Mouse (Mus musculus) kidney, adult 18-20 months (tissue): Measurements from ENCODE around the gene Slc1a3.
A peak's percentile ranks its signal among the peaks of the same experiment; 100 is the strongest.

Experiments
- DNase-seq: peaks from one replicate; pipeline ENCODE4 v3.0.0; 2021

Slc1a3 gene

GRCm38 (mm10) chr15:8710146-8711006 is at the start of gene Slc1a3:
TSS of gene Slc1a3 (minus strand) at chr15:8710764.
- peak; percentile 61 for DNase-seq

- DNase-seq = no peak
Observed at GRCm38 (mm10) chr15:8759026-8759425, 48.5 kb upstream of the Slc1a3 start.

GRCm38 (mm10) chr15:8756441-8756840 is 45.9 kb upstream of the Slc1a3 start:
- DNase-seq = no peak

GRCm38 (mm10) chr15:8749762-8750161 is 39.2 kb upstream of the Slc1a3 start:
- DNase-seq = no peak

- no peak for DNase-seq
Observed at GRCm38 (mm10) chr15:8748771-8749170, 38.2 kb upstream of the Slc1a3 start.

- no peak for DNase-seq
Observed at GRCm38 (mm10) chr15:8741593-8741992, 31.0 kb upstream of the Slc1a3 start.

- DNase-seq = no peak
Observed at GRCm38 (mm10) chr15:8740724-8741123, 30.2 kb upstream of the Slc1a3 start.

GRCm38 (mm10) chr15:8738156-8738555 is 27.6 kb upstream of the Slc1a3 start:
- DNase-seq = no peak

GRCm38 (mm10) chr15:8734363-8734739 is 23.8 kb upstream of the Slc1a3 start:
- DNase-seq = no peak

- no peak for DNase-seq
Observed at GRCm38 (mm10) chr15:8733669-8734362, 23.3 kb upstream of the Slc1a3 start.

GRCm38 (mm10) chr15:8728861-8729260 is 18.3 kb upstream of the Slc1a3 start:
- DNase-seq = no peak

GRCm38 (mm10) chr15:8722386-8723100 is 12.0 kb upstream of the Slc1a3 start:
- no peak for DNase-seq

GRCm38 (mm10) chr15:8721746-8722145 is 11.2 kb upstream of the Slc1a3 start:
- no peak for DNase-seq

- DNase-seq = no peak
Observed at GRCm38 (mm10) chr15:8721005-8721404, 10.4 kb upstream of the Slc1a3 start.

GRCm38 (mm10) chr15:8718496-8718895 is 7.9 kb upstream of the Slc1a3 start:
- no peak for DNase-seq

GRCm38 (mm10) chr15:8717021-8717571 is 6.5 kb upstream of the Slc1a3 start:
- DNase-seq = no peak

- DNase-seq = no peak
Observed at GRCm38 (mm10) chr15:8716330-8716964, 5.9 kb upstream of the Slc1a3 start.

- DNase-seq = no peak
Observed at GRCm38 (mm10) chr15:8715666-8716065, 5.1 kb upstream of the Slc1a3 start.

- no peak for DNase-seq
Observed at GRCm38 (mm10) chr15:8712433-8712984, 1.9 kb upstream of the Slc1a3 start.

GRCm38 (mm10) chr15:8711630-8712310 is 1.2 kb upstream of the Slc1a3 start:
- peak; percentile 6 for DNase-seq

GRCm38 (mm10) chr15:8709578-8709977 is 986 bp downstream of the Slc1a3 start:
- peak; percentile 8 for DNase-seq

GRCm38 (mm10) chr15:8706613-8707012 is 4.0 kb downstream of the Slc1a3 start:
- no peak for DNase-seq
